ENCODE assay signal across 8 mouse cellular contexts in the genomic region with DNA sequence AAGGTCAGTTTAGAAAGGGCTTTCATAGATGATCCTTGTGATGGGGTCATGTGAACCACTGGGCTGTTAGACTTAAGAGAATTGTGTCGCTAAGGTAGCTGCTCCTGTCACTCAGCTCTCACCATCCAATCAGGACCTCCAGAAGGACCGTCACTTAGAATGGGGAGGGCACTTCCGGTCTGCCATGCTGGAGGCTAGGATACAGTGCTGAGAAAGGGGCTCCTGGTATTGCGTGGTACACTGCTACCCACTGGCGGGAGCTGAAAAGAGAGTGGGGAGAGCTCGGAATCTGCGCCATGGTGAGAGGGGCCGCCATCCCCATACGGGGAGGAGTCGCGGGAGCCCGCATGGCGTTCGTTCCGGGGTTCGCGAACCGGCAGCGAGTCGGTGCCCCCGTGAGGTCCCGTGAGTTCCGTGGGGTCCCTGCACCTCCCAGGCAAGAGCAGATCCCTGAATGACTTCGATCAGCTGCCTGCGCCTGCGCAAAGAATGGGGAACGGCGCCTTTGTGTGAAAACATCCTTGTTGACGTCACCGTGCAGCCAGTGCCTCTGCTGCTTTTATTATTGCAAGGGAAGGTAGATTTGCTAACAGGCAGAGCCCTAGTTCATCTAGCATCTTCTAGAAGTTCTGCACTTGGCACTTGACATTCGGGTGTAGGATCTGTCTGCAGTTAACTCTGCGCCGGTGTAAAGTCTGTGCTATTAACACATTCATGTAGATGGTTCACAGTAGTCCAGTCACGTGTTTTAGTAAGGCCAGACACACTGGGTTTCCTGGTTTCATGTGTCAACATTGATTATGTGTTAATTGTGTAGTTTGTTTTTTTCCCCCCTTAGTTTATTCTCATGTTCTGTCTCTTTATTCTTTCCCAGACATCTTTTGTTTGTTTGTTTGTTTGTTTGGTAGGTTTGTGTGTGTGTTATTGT. TPM values are rescaled to one million over a fixed set of nuclear protein-coding genes. Genes with fewer than 3 reads are reported as not detected.
DNase-seq lines count a peak whose midpoint lies in the region; ATAC-seq and TF ChIP-seq lines count a peak whose summit lies in the region.

A gene (plus strand): TSS at position 173 of the 928 bp plus-strand sequence.

- WGBS in cerebellum, adult 2 months: 3% methylated on average over 34 of the region's 34 CpGs
- 5% methylated on average over 34 of the region's 34 CpGs for WGBS in hindbrain, embryonic 10.5 days
- 2% methylated on average over 34 of the region's 34 CpGs for WGBS in lung, postnatal 0 days

- DNase-seq in MEL-GATA-1-ER (ENCODE audit: extremely low read depth, low read depth): peak; percentile 88
- peak; percentile 88 to 90 for DNase-seq in cerebellum, adult 2 months
- DNase-seq in hindbrain, embryonic 10.5 days (ENCODE audit: low spot score): peak; percentile 89
- DNase-seq in layer of hippocampus, adult 9-11 months: peak; percentile 92
- DNase-seq in lung, postnatal 0 days (ENCODE audit: low spot score): peak; percentile 87
- peak; percentile 73 for DNase-seq in ovary, postnatal 14 days (ENCODE audit: low spot score)
- DNase-seq in thymus, postnatal 14 days: peak; percentile 90

- peaks cover 32% of the 10 kb centered on the region for H3K36me3 ChIP-seq in hindbrain, embryonic 10.5 days
- H3K36me3 ChIP-seq in lung, postnatal 0 days (ENCODE audit: insufficient read depth, low read length): no peaks in the 10 kb centered on the region

- no peaks in the 10 kb centered on the region for H3K4me1 ChIP-seq in cerebellum, adult 2 months (ENCODE audit: control insufficient read depth, insufficient read depth, low read length)
- H3K4me1 ChIP-seq in hindbrain, embryonic 10.5 days (replicated peaks): no peaks in the 10 kb centered on the region
- H3K4me1 ChIP-seq in lung, postnatal 0 days (ENCODE audit: insufficient read depth, low read depth, low read length): no peaks in the 10 kb centered on the region; the same call in 1 of the 2 replicates

- peak within 1 kb of the TSS; percentile 66 for H3K9ac ChIP-seq in lung, postnatal 0 days (replicated peaks; ENCODE audit: low read depth)

- H3K27me3 ChIP-seq in cerebellum, adult 2 months (ENCODE audit: control insufficient read depth, insufficient read depth, low read length): no peaks in the 10 kb centered on the region
- H3K27me3 ChIP-seq in hindbrain, embryonic 10.5 days (ENCODE audit: insufficient read depth, poor library complexity, severe bottlenecking): no peaks in the 10 kb centered on the region
- H3K27me3 ChIP-seq in lung, postnatal 0 days (replicated peaks; ENCODE audit: insufficient read depth, low read length): no peaks in the 10 kb centered on the region

- peaks cover 36% of the 10 kb centered on the region for H3K9me3 ChIP-seq in hindbrain, embryonic 10.5 days
- H3K9me3 ChIP-seq in lung, postnatal 0 days (ENCODE audit: low read length): no peaks in the 10 kb centered on the region

- no peak for TF ChIP-seq EP300 in lung, postnatal 0 days (IDR thresholded peaks at IDR 0.05)

- TF ChIP-seq POLR2A in cerebellum, adult 2 months (IDR thresholded peaks at IDR 0.05; ENCODE audit: borderline replicate concordance, insufficient read depth, low read length): peak; percentile 74; the same call in 1 of the 2 replicates

- peak within 1 kb of the TSS; percentile 96 for H3K27ac ChIP-seq in cerebellum, adult 2 months (ENCODE audit: insufficient read depth, low read length)
- H3K27ac ChIP-seq in hindbrain, embryonic 10.5 days: peak within 1 kb of the TSS; percentile 97
- H3K27ac ChIP-seq in lung, postnatal 0 days (ENCODE audit: low read length): peak within 1 kb of the TSS; percentile 84

- H3K4me2 ChIP-seq in lung, postnatal 0 days (replicated peaks; ENCODE audit: low read depth, low read length): peak within 1 kb of the TSS; percentile 67

- TF ChIP-seq CTCF in cerebellum, adult 2 months (IDR thresholded peaks at IDR 0.05; ENCODE audit: borderline replicate concordance, insufficient read depth, low read depth, low read length): no peak
- TF ChIP-seq CTCF in lung, postnatal 0 days (IDR thresholded peaks at IDR 0.05): no peak

- peak; percentile 100 for ATAC-seq in frontal cortex, adult (ENCODE audit: low TSS enrichment)
- ATAC-seq in lung, postnatal 0 days: peak; percentile 99

- H3K4me3 ChIP-seq in cerebellum, adult 2 months (replicated peaks; ENCODE audit: insufficient read depth, low read depth, low read length): peak within 1 kb of the TSS; percentile 78
- H3K4me3 ChIP-seq in hindbrain, embryonic 10.5 days: peak within 1 kb of the TSS; percentile 79
- H3K4me3 ChIP-seq in lung, postnatal 0 days (ENCODE audit: low read depth, low read length): peak within 1 kb of the TSS; percentile 76

RNA-seq across cellular contexts. Expression of the gene that starts here (rescaled TPM):
- polyA plus RNA-seq in cerebellum, adult 2 months (2012; rRNA removed): 5.4 and 7.4 TPM in 2 replicates
- 7.6 and 9.6 TPM in 2 replicates for polyA plus RNA-seq in hindbrain, embryonic 10.5 days (2016; fragmentation: Nextera tagmentation; extraction: Ambion mirVana)
- polyA plus RNA-seq in lung, postnatal 0 days (2015; fragmentation: Nextera tagmentation; extraction: Ambion mirVana): 3.1 and 3.9 TPM in 2 replicates

Comparison
In these comparisons a context has a peak if more than half of its experiments do, and no peak if none do; other contexts are left out.
1. Peak in every context shown above with its lines: DNase-seq, ATAC-seq, H3K4me3 ChIP-seq and H3K27ac ChIP-seq.